Mouse (Mus musculus) MEL (cell line): Measurements from ENCODE around the gene Msx1. TPM values are rescaled to one million over a fixed set of nuclear protein-coding genes. Genes with fewer than 3 reads are reported as not detected.

Source experiments
- DNase-seq: peaks from one replicate; pipeline ENCODE4 v3.0.0; 2011; ENCODE audit warnings: low read depth, low spot score
- H3K27ac ChIP-seq: 2 replicates; pipeline ENCODE4 v1.5.1; 2012; ENCODE audit warnings: low read depth, mild to moderate bottlenecking, control low read depth, low read length, moderate library complexity; ENCODE audit not compliant: control insufficient read depth
- H3K27me3 ChIP-seq, 2 experiments: fragments of 150-350 bp in 1 of 2; sonication (generic) in 1 of 2; 2 replicates each; pipeline ENCODE4 v1.6.1; 2012; ENCODE audit warnings: low read length in 2 of 2, mild to moderate bottlenecking in 2 of 2, improper control_type of control experiment in 1 of 2, moderate library complexity in 1 of 2; ENCODE audit not compliant: insufficient read depth in 2 of 2, control insufficient read depth in 1 of 2
- H3K36me3 ChIP-seq, 2 experiments: 2 replicates each; pipeline ENCODE4 v1.6.1; 2012 to 2014; ENCODE audit warnings: low read length in 2 of 2, improper control_type of control experiment in 1 of 2, inconsistent platforms in 1 of 2, mild to moderate bottlenecking in 1 of 2; ENCODE audit not compliant: insufficient read depth in 2 of 2, control insufficient read depth in 1 of 2
- H3K4me1 ChIP-seq, 2 experiments: fragments of 150-350 bp in 1 of 2; sonication (generic) in 1 of 2; 2 replicates each; pipeline ENCODE4 v1.6.1; 2012; ENCODE audit warnings: low read length in 2 of 2, improper control_type of control experiment in 1 of 2, mild to moderate bottlenecking in 1 of 2; ENCODE audit not compliant: insufficient read depth in 2 of 2, control insufficient read depth in 1 of 2
- H3K4me3 ChIP-seq, 2 experiments: fragments of 150-350 bp in 1 of 2; sonication (generic) in 1 of 2; 2 replicates each; pipeline ENCODE4 v1.5.1; 2012; ENCODE audit warnings: low read depth in 2 of 2, low read length in 2 of 2, mild to moderate bottlenecking in 2 of 2, moderate library complexity in 2 of 2, control low read depth in 1 of 2, improper control_type of control experiment in 1 of 2; ENCODE audit not compliant: control insufficient read depth in 1 of 2, insufficient read depth in 1 of 2
- H3K79me2 ChIP-seq: 2 replicates; pipeline ENCODE4 v1.6.1; 2012; ENCODE audit warnings: mild to moderate bottlenecking, low read length, moderate library complexity; ENCODE audit not compliant: control insufficient read depth, poor library complexity, insufficient read depth
- H3K9ac ChIP-seq: 2 replicates; pipeline ENCODE4 v1.6.1; 2012; ENCODE audit warnings: low read depth, mild to moderate bottlenecking, control low read depth, low read length, moderate library complexity; ENCODE audit not compliant: control insufficient read depth, poor library complexity, severe bottlenecking
- H3K9me3 ChIP-seq: fragments of 150-350 bp; sonication (generic); replicated peaks from 2 replicates; pipeline ENCODE4 v1.6.1; 2012; ENCODE audit warnings: mild to moderate bottlenecking, low read length, improper control_type of control experiment, moderate library complexity; ENCODE audit not compliant: insufficient read depth
- BHLHE40 ChIP-seq: IDR thresholded peaks from 2 replicates; pipeline ENCODE4 v1.6.1; 2012; ENCODE audit warnings: low read depth, mild to moderate bottlenecking, inconsistent platforms, low read length, improper control_type of control experiment, borderline replicate concordance
- CHD1 ChIP-seq: IDR thresholded peaks from 2 replicates; pipeline ENCODE4 v1.6.1; 2012; ENCODE audit warnings: low read depth, mild to moderate bottlenecking, inconsistent platforms, low read length, improper control_type of control experiment
- CHD2 ChIP-seq: IDR thresholded peaks from 2 replicates; pipeline ENCODE4 v1.6.1; 2011; ENCODE audit warnings: low read length, improper control_type of control experiment
- CTCF ChIP-seq, 3 experiments: IDR thresholded peaks in 2 of 3; conservative IDR thresholded peaks in 1 of 3; 2 replicates each; pipeline ENCODE4 v1.5.1; 2011 to 2012; ENCODE audit warnings: low read length in 3 of 3, low read depth in 2 of 3, mild to moderate bottlenecking in 2 of 3, improper control_type of control experiment in 1 of 3, inconsistent platforms in 1 of 3, mixed read lengths in 1 of 3, moderate library complexity in 1 of 3; ENCODE audit not compliant: control insufficient read depth in 1 of 3, insufficient read depth in 1 of 3, poor library complexity in 1 of 3, severe bottlenecking in 1 of 3
- E2F4 ChIP-seq: IDR thresholded peaks from 2 replicates; pipeline ENCODE4 v1.6.1; 2011; ENCODE audit warnings: low read depth, low read length, improper control_type of control experiment, borderline replicate concordance
- ELF1 ChIP-seq: IDR thresholded peaks from 2 replicates; pipeline ENCODE4 v1.6.1; 2014; ENCODE audit warnings: low read depth, mild to moderate bottlenecking, inconsistent platforms, low read length, improper control_type of control experiment, moderate library complexity
- EP300 ChIP-seq, 2 experiments: IDR thresholded peaks; 2 replicates each; pipeline ENCODE4 v1.6.1; 2011; ENCODE audit warnings: improper control_type of control experiment in 2 of 2, low read length in 2 of 2, low read depth in 1 of 2, mild to moderate bottlenecking in 1 of 2
- GATA1 ChIP-seq: IDR thresholded peaks from 2 replicates; pipeline ENCODE4 v1.6.1; 2011; ENCODE audit warnings: low read depth, low read length, improper control_type of control experiment
- HCFC1 ChIP-seq: IDR thresholded peaks from 2 replicates; pipeline ENCODE4 v1.6.1; 2012; ENCODE audit warnings: low read depth, mild to moderate bottlenecking, inconsistent platforms, low read length, improper control_type of control experiment, moderate library complexity
- JUND ChIP-seq: IDR thresholded peaks from 2 replicates; pipeline ENCODE4 v1.6.1; 2011; ENCODE audit warnings: low read depth, mild to moderate bottlenecking, improper control_type of control experiment, low read length
- MAX ChIP-seq: IDR thresholded peaks from 2 replicates; pipeline ENCODE4 v1.6.1; 2011; ENCODE audit warnings: low read length, improper control_type of control experiment
- MAZ ChIP-seq: IDR thresholded peaks from 2 replicates; pipeline ENCODE4 v1.6.1; 2012; ENCODE audit warnings: low read depth, mild to moderate bottlenecking, inconsistent platforms, low read length, improper control_type of control experiment
- MXI1 ChIP-seq: IDR thresholded peaks from 2 replicates; pipeline ENCODE4 v1.6.1; 2011; ENCODE audit warnings: mild to moderate bottlenecking, low read depth, low read length, improper control_type of control experiment
- NELFE ChIP-seq: IDR thresholded peaks from 2 replicates; pipeline ENCODE4 v1.6.1; 2011; ENCODE audit warnings: low read depth, low read length, improper control_type of control experiment
- NRF1 ChIP-seq: IDR thresholded peaks from 2 replicates; pipeline ENCODE4 v1.6.1; 2014; ENCODE audit warnings: low read depth, mild to moderate bottlenecking, inconsistent platforms, low read length, improper control_type of control experiment, moderate library complexity; ENCODE audit not compliant: poor library complexity, insufficient read depth, severe bottlenecking
- POLR2A ChIP-seq, 2 experiments: IDR thresholded peaks; 2 replicates each; pipeline ENCODE4 v1.6.1; 2011 to 2012; ENCODE audit warnings: low read length in 2 of 2, mild to moderate bottlenecking in 2 of 2, control low read depth in 1 of 2, improper control_type of control experiment in 1 of 2, low read depth in 1 of 2, moderate library complexity in 1 of 2; ENCODE audit not compliant: control insufficient read depth in 1 of 2, insufficient read depth in 1 of 2, poor library complexity in 1 of 2
- POLR2AphosphoS2 ChIP-seq: IDR thresholded peaks from 2 replicates; pipeline ENCODE4 v1.6.1; 2011; ENCODE audit warnings: low read length, improper control_type of control experiment
- RAD21 ChIP-seq: IDR thresholded peaks from 2 replicates; pipeline ENCODE4 v1.6.1; 2011; ENCODE audit warnings: mild to moderate bottlenecking, low read depth, low read length, improper control_type of control experiment
- SIN3A ChIP-seq: IDR thresholded peaks from 2 replicates; pipeline ENCODE4 v1.6.1; 2012; ENCODE audit warnings: low read length, improper control_type of control experiment, inconsistent platforms
- SMC3 ChIP-seq: IDR thresholded peaks from 2 replicates; pipeline ENCODE4 v1.6.1; 2011; ENCODE audit warnings: low read depth, low read length, improper control_type of control experiment
- TBP ChIP-seq: IDR thresholded peaks from 2 replicates; pipeline ENCODE4 v1.8.0; 2011; ENCODE audit warnings: low read depth, low read length, improper control_type of control experiment
- TCF12 ChIP-seq: IDR thresholded peaks from 2 replicates; pipeline ENCODE4 v1.6.1; 2014; ENCODE audit warnings: low read depth, mild to moderate bottlenecking, inconsistent platforms, low read length, improper control_type of control experiment, moderate library complexity
- UBTF ChIP-seq: IDR thresholded peaks from 2 replicates; pipeline ENCODE4 v1.6.1; 2012; ENCODE audit warnings: low read depth, mild to moderate bottlenecking, inconsistent platforms, low read length, improper control_type of control experiment, moderate library complexity, borderline replicate concordance; ENCODE audit not compliant: insufficient read depth
- USF1 ChIP-seq: IDR thresholded peaks from 2 replicates; pipeline ENCODE4 v1.6.1; 2014; ENCODE audit warnings: low read depth, mild to moderate bottlenecking, inconsistent platforms, low read length, improper control_type of control experiment, moderate library complexity
- USF2 ChIP-seq, 2 experiments: IDR thresholded peaks; 2 replicates each; pipeline ENCODE4 v1.6.1; 2011 to 2012; ENCODE audit warnings: improper control_type of control experiment in 2 of 2, low read length in 2 of 2, borderline replicate concordance in 1 of 2, inconsistent platforms in 1 of 2, low read depth in 1 of 2, mild to moderate bottlenecking in 1 of 2; ENCODE audit not compliant: insufficient read depth in 1 of 2
- ZC3H11A ChIP-seq: IDR thresholded peaks from 2 replicates; pipeline ENCODE4 v1.6.1; 2012; ENCODE audit warnings: low read depth, mild to moderate bottlenecking, inconsistent platforms, low read length, improper control_type of control experiment
- ZKSCAN1 ChIP-seq: IDR thresholded peaks from 2 replicates; pipeline ENCODE4 v1.6.1; 2012; ENCODE audit warnings: low read depth, mild to moderate bottlenecking, inconsistent platforms, low read length, improper control_type of control experiment, moderate library complexity
- ZMIZ1 ChIP-seq: IDR thresholded peaks from 2 replicates; pipeline ENCODE4 v1.6.1; 2012; ENCODE audit warnings: low read depth, mild to moderate bottlenecking, inconsistent platforms, low read length, improper control_type of control experiment, moderate library complexity
- polyA plus RNA-seq, 2 experiments: library from polyadenylated mRNA; stranded (reverse) in 1 of 2; unstranded in 1 of 2; fragments of >175 nt in 1 of 2; fragments of >200 nt in 1 of 2; gene quantifications; 2 replicates each; pipeline versions ENCODE4 v1.2.1 to v1.2.4; 2012; ENCODE audit warnings: low replicate concordance in 2 of 2, low read depth in 1 of 2; ENCODE audit not compliant: insufficient read length in 2 of 2, insufficient read depth in 1 of 2, missing spikeins in 1 of 2
- total RNA-seq: library from RNA; depleted of rRNA; stranded (reverse); fragments of 300-350 nt; gene quantifications from 2 replicates; pipeline ENCODE4 v1.2.3, GENCODE M21; 2012

Msx1 gene
- total and polyA plus RNA-seq, 3 experiments, result not detected

- no peak overlapping the region for H3K27ac ChIP-seq
- H3K27me3 ChIP-seq, result no peaks in the 10 kb centered on the region
- no peaks in the 10 kb centered on the region for H3K9me3 ChIP-seq
- no peaks in the 10 kb centered on the region for H3K36me3 ChIP-seq
- H3K9ac ChIP-seq, result no peak overlapping the region
- no peak for DNase-seq
- H3K79me2 ChIP-seq, result no peaks in the 10 kb centered on the region
- no peak for TF ChIP-seq SIN3A
- no peak for TF ChIP-seq HCFC1
- no peak for TF ChIP-seq SMC3
- no peak for TF ChIP-seq ELF1
- TF ChIP-seq CHD2, result no peak
- no peak for TF ChIP-seq POLR2AphosphoS2
- TF ChIP-seq BHLHE40, result no peak
- no peak for TF ChIP-seq CHD1
- TF ChIP-seq EP300 (IDR thresholded peaks at IDR 0.05; ENCODE audit: low read depth in 1 of 2, low read length in 2 of 2), result no peak
- TF ChIP-seq GATA1, result no peak
- TF ChIP-seq POLR2A (IDR thresholded peaks at IDR 0.05; ENCODE audit: control insufficient read depth in 1 of 2, insufficient read depth in 1 of 2, low read depth in 1 of 2, low read length in 2 of 2, poor library complexity in 1 of 2), result no peak
- no peak for TF ChIP-seq MAZ
- TF ChIP-seq ZC3H11A, result no peak
- TF ChIP-seq TCF12, result no peak
- no peak for TF ChIP-seq TBP
- no peak overlapping the region for H3K4me3 ChIP-seq
- H3K4me1 ChIP-seq, result no peaks in the 10 kb centered on the region
Measured at GRCm38 (mm10) chr5:37856057-37856456, 31.7 kb upstream of the Msx1 start.

GRCm38 (mm10) chr5:37854233-37854632, 29.9 kb upstream of the Msx1 start:
- DNase-seq, result no peak
- no peak overlapping the region for H3K4me3 ChIP-seq
- H3K4me1 ChIP-seq, result no peaks in the 10 kb centered on the region
- H3K9ac ChIP-seq, result no peak overlapping the region
- H3K9me3 ChIP-seq, result no peaks in the 10 kb centered on the region
- no peak for TF ChIP-seq MAX
- TF ChIP-seq USF1, result no peak
- TF ChIP-seq UBTF, result no peak
- no peak for TF ChIP-seq ZMIZ1
- TF ChIP-seq MXI1, result no peak
- TF ChIP-seq ELF1, result no peak
- no peak for TF ChIP-seq RAD21
- no peak for TF ChIP-seq ZC3H11A
- TF ChIP-seq CTCF (IDR thresholded peaks at IDR 0.05 in 2 of 3, conservative IDR thresholded peaks at IDR 0.05 in 1 of 3; ENCODE audit: control insufficient read depth in 1 of 3, insufficient read depth in 1 of 3, low read depth in 2 of 3, low read length in 3 of 3, poor library complexity in 1 of 3, severe bottlenecking in 1 of 3), result no peak
- no peak for TF ChIP-seq ZKSCAN1
- TF ChIP-seq USF2 (IDR thresholded peaks at IDR 0.05; ENCODE audit: borderline replicate concordance in 1 of 2, insufficient read depth in 1 of 2, low read depth in 1 of 2, low read length in 2 of 2), result no peak
- TF ChIP-seq SIN3A, result no peak
- no peak for TF ChIP-seq BHLHE40
- TF ChIP-seq CHD2, result no peak
- no peak for TF ChIP-seq HCFC1
- no peak for TF ChIP-seq JUND
- no peak for TF ChIP-seq NRF1
- no peak for TF ChIP-seq NELFE
- TF ChIP-seq TCF12, result no peak
- no peak for TF ChIP-seq E2F4
- no peaks in the 10 kb centered on the region for H3K79me2 ChIP-seq
- no peaks in the 10 kb centered on the region for H3K36me3 ChIP-seq
- no peak overlapping the region for H3K27ac ChIP-seq
- no peaks in the 10 kb centered on the region for H3K27me3 ChIP-seq
